Mouse (Mus musculus) embryonic fibroblast, embryonic 13.5 days (primary cell): ENCODE results near the gene Neu2.

Source experiments
- CTCF ChIP-seq: IDR thresholded peaks from 2 replicates; pipeline ENCODE4 v1.5.1; 2011; ENCODE audit warnings: mild to moderate bottlenecking, control low read depth, low read length, moderate library complexity, borderline replicate concordance; ENCODE audit not compliant: insufficient read depth
- POLR2A ChIP-seq: IDR thresholded peaks from 2 replicates; pipeline ENCODE4 v1.6.1; 2011; ENCODE audit warnings: low read depth, mild to moderate bottlenecking, control low read depth, low read length, moderate library complexity

- TF ChIP-seq POLR2A (no peak), CTCF (no peak)
These were observed 4.2 kb upstream of the Neu2 start for GRCm38 (mm10) chr1:87505524-87505923.
